Mouse (Mus musculus) kidney, postnatal 4 days (tissue): ENCODE results near the gene Elavl3.

ENCODE experiments used
- DNase-seq, 2 experiments: peaks; one replicate each; pipeline ENCODE4 v3.0.0; 2021; ENCODE audit warnings: mixed read lengths in 2 of 2

Elavl3 gene

DNA sequence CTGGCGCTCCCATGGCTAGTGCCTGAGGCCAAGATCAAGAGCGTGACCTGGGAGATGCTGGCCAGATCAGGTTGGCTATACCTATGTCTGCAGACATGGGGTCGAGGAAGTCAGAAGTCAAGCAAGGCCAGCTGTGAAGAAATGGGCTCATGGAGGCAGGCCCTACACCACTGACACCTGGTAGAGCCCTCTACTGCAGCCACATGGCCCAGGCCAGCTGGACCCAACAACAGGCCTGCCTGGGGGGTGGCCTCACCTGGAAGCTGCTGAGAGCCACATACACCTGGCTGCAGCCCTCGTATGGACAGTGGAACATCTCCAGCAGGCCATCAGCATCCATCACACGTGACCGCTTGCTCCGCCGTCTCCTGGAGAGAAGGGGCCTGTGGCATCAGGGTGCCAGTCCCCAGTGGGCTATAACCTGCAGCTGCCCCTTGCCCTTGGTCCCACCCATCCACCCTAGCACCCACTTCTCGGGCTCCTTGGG, 5.3 kb upstream of the Elavl3 start:
- no peak for DNase-seq

DNA sequence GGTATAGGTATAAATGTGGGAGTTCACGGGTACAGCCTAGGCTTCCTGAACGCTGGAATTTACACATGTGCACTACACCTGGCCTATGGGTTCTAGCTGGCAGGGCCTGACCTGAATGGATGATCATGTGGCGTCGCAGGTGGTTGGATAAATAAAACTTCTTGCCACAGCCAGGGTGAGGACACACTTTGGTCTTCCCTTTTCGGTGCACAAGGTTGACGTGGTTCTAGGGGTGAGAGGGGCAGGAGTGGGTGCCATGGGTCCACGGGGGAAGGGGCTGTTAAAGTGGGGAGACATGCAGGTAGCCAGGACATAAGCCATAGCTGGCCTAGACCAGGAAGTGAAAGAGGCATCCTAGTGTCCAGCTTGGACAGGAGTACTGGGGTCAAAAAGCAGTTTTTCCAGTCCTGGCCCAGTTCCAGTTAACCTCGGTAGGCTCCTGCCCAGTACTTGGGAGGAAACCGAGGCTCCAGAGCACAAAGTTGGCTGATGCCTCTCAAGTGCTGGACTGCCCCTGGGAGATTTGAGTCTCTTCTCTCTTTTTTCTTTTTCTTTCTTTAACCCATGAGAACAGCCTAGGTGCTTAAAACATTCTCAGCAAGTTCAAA, 4.6 kb upstream of the Elavl3 start:
- DNase-seq = no peak

DNA sequence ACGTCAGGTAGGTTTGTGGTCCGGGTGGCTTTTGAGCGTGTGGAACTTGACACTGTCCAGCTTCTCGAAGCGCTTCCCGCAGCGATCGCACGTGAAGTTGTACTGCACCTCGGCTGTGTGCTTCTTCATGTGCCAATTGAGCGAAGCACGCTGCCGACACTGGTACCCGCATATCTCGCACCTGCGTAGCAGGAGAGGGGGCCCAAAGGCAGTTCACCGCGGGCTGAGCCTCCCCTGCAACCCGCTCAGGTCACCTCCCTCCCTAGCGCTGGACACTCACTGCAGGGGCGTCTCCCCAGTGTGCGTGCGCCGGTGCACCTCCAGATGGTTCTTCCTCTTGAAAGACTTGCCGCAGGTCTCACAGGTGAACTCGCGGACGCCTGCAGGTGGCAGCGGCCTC, 3.9 kb upstream of the Elavl3 start:
- DNase-seq = no peak

DNA sequence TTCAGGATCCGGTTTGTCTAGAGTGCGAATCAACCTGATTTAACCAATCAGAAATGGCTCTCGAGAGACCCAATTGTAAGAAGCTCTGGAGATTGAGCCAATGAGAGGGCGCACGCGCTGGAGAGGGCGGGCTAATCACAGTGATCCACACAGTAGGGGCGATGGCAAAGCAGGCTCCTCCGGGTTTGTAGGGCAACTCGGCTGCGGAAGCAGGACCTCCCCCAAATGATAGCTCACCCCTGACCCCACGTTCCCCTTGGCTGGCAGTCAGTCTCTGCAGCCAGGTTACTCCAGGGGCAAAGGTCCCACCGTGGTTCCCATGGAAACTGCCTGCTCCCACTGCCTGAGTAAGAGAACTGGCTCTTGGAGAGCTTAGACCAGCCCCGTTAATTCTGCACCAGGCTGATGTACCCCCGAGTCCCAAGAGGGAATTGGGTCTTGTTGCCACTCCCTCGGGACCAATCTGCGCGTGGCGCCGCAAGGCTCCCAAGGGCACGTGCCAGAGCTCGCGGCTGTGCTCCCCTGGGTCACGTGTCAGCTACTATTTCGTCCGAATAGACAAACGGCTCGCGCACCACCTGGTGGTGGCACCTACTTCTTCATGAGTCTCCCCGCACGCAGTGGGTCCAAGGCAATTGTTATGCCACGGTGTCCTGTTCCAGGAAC, 2.7 kb upstream of the Elavl3 start:
- DNase-seq = peak; percentile 81 to 86

DNA sequence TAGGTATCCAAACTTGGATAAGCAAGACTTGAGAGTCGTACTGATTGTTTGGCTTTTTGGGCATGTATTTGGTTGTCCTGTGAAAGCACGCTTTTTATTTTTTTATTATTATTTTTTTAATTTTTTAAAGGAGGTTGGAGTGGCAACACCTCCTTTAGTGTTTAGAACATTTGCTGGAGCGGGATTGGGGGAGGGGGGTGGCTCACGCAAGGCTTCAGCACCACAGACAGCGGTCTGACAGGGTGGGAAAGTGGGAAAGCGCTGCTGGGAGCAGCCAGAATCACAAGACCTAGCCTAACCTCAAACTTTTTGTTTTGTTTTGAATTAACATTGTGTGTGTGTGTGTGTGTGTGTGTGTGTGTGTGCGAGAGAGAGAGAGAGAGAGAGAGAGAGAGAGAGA, 1.8 kb upstream of the Elavl3 start:
- peak; percentile 55 to 61 for DNase-seq

DNA sequence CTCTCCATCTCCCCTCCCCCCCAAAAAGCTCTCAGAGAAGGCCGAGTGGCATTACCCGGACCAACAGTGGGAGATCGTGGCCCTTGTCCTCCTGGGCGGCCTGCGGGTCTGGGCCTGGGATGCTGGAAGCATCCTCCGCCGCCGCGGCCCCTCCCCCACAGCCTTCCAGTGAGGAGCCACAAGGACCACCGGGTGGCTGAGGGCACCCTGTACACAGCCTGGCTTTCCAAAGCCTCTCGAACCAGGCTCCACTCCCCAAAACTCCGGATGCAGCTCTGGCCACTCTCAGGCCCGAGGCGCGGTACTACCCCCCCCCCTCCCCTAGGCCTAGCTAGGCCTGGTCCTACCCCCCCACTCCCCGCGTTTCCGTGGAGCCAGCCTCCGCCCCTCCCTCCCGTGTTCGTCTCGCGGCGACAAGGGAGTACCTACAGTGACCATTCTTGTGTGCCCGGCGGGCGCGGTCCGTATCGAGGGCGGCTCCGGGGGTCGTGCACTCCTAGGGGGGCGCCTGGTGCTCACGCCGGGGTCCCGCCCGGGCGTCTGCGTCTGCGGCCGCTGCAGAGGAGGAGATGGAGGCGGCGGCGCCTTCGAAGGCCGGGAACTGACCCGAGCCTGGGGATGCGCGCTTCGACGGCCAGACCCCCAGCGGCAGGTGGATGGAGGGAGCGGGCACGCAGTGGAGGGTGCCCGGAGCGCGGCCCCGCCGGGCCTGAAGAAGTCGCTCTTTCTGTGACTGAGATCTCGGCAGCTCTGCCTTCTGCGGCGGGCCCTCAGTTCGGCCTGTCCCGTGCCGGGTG, 464 bp downstream of the Elavl3 start:
- no peak for DNase-seq

DNA sequence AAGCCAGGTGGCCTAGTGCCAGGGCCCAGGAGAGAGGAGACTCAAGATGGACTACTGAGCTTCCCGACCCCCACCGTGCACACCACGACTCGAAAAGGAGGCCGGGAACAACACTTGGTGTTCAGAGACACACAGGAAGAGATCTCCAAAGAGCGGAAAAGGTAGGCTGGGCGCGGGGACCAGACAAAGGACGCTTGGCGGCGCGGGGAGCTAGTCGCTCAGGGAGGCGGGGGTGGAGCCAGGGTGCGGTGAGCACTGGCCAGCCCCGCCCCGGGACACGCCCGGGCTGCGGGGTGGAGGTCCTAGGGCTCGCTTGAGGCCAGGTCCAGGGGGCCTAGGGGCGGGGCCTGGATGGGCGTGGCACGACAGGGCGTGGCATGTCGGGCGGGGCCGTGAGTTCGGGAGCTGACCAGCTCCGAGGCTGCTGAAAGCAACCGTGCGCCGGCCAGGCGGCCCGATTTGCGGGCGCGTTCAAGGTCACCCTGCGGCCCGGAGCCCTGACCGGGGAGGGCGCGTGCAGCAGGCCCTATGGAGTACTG, 1.4 kb downstream of the Elavl3 start:
- peak; percentile 70 to 75 for DNase-seq

DNA sequence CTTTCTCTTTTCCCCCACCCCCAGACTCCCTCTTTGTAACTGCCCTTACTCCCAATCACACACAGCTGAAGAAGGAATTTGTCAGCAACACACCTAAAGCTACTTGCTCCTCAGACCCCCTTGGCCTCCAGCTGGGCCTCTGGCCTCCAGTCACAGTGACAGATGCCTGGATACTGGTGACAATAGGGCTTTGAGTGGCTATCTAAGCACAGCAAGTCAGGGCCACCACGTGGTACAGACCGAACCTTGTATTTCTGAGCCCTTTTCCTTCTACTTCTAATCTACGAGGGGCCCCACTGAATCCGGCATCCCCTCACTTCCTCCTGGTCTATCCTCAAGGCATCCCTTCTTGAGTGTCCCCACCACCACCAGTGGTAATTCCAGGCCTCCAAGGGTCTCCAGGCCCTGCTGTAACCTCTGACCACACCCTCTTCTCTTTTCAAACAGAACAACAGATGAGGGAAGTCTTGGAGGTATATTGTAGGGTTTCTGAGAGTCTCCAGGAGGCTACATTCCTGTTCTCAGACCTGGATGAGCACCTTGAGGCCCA, 2.0 kb downstream of the Elavl3 start:
- DNase-seq = no peak

DNA sequence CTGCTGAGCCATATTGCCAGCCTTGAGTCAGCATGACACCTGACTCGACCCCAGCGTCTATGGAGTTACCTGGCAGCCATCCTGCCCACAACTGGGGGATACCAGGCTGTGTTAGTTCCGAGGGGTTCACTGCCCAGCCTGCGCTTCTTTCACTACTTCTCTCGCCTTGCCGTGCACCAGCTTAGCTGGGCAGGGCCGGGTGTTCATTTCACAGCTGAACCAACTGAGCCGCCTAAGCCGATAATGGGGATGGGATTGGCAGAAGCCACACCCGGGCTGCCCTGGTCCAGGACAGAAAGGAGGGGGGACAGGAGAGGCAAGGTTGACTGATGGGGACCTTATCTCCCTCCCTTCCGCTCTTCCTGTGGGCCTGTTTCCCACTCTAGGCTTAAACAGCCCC, 2.5 kb downstream of the Elavl3 start:
- no peak for DNase-seq

DNA sequence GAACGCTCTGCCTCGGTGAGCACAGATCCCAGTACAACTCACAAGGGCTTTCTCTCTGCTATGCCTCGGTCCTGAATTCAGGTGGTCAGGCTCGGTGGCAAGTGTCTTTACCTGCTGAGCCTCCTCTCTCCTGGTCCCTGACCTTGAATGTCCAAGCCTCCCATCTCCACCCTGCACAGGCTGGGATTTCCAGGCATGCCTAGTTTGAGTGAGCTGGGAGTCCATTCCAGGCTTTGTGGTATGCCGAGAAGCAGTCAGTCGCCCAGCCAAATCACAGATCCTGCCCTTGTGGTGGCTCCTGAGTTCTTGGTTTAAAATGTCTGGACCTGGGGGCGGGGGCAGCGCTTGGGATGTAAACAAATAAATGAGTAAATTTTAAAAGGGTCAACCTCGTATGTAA, 4.5 kb downstream of the Elavl3 start:
- no peak for DNase-seq

DNA sequence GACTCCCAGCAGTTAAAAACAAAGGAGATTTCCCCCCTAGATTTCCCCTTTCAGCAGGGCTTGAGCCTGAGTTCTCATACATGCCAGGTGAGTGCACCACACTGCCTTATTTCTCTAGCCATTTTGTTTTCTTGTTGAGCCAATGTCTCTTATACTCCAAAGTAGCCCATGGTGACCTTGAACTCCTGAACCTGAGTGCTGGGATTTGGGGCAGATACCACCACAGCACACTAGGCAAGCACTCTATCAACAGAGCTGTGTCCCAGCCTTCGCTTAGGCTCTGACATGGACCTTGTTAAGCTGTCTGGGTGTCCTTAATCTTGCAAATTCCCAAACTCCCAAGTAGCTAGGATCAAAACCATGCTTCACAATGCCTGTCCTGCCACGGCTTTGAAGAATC, 10.0 kb downstream of the Elavl3 start:
- no peak for DNase-seq

DNA sequence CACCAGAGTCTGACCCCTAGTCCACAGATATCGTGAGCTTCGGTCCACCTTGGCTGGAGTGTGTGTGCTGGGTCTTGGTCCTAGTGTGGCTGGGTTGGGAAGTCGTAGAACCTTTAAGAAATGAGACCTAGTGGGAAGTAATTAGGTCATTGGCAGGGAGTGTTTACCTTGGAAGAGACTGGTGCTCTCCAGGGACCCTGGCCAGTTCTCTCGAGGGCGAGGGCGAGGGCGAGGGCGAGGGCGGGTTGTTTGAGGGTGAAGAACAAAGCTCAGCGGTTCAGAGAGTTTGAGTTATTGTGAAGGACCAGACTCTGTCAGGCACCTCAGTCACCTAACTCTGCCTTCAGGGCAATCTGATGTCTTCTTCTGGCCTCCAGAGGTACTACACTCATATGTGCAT, 14.0 kb downstream of the Elavl3 start:
- DNase-seq = no peak

DNA sequence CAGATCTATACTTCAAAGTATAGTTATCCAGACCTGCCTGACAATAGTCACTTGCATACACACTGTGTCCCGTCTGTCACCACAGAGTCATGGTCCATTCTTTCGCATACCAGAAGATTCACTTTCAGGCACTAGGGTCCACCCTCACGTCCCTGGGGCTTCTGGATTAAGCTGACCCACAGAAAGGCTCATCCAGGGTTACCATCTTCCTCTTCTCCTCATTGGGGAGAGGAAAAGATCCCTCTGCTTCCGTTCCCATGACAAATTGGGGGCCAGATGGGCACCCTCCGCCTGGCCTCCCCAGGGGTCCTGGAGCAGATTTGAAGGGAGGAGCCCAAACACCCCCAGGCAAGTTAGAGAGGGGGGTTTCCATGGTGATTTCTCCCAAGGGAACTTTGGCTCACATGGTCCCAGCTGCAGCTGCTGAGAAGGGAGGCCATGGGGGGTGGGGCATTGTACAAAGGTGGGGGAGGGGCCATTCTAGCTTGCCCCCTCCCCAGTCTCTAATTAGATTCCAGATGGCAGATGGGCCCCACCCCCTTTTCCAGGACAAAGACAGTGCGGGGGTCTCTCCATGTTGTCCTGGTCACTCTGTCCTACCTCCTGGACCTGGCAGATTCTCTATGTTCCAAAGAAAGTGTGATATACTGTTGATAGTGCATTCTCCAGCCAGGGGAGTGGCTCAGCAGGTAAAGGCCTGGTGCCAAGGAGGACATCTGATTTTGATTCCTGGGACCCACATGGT, 16.4 kb downstream of the Elavl3 start:
- no peak for DNase-seq

DNA sequence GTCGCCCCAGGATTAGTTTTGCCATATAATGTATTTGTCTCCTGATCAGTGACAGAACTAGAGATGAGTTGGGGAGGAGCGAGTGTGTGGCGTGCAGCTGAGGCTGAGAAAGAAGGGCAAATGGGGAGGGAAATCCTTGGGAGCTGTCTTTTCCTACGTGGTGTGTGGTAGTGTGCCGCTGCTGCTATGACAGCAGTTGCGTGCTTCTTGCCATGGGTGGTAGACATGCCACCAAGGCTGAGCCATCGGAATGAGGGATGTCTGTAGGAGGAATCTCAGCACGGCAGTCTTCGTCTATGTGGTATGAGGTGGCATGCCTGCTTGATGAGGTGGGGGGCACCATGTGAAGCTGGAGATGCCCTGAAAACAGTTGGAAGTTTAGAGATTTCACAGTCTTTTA, 21.4 kb downstream of the Elavl3 start:
- DNase-seq = no peak

DNA sequence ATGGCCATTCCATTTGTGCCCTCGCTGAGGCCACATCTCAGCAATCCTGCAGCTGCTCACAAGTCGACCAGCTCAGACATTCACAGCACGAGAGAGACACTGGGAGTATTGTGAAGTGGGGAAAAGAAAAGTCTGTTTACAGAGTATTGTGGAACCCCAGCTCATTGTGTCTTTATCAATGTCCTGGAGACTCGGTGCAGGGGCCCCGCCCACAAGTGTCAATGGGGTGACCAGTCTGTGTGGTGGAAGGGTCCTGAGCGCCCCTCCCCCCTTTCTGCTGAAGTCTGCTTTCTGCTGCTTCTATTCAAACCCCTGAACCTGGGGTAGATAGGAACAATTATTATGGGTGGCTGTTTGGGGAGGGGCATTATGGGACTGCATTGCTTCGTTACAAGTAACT, 23.4 kb downstream of the Elavl3 start:
- DNase-seq = no peak

DNA sequence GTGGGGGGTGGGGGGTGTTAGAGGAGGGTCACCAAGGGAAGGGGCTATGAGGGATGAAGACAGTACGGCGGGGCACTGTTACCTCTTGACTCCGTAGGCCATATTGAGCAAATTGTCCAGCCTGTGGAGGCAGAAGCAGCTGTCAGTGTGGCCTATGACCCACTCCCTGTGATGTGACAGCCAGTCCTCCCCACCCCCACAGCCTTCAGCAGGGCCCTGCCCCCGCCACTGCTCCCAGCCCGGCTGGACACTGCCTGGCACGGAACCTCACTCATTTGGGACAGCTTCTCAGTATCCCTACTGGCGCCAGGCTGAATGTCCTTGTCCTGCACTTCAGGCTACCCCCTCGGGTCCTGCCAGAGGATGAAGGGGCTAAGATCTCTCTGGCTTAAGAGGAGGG, 27.2 kb downstream of the Elavl3 start:
- peak; percentile 24 to 31 for DNase-seq

DNA sequence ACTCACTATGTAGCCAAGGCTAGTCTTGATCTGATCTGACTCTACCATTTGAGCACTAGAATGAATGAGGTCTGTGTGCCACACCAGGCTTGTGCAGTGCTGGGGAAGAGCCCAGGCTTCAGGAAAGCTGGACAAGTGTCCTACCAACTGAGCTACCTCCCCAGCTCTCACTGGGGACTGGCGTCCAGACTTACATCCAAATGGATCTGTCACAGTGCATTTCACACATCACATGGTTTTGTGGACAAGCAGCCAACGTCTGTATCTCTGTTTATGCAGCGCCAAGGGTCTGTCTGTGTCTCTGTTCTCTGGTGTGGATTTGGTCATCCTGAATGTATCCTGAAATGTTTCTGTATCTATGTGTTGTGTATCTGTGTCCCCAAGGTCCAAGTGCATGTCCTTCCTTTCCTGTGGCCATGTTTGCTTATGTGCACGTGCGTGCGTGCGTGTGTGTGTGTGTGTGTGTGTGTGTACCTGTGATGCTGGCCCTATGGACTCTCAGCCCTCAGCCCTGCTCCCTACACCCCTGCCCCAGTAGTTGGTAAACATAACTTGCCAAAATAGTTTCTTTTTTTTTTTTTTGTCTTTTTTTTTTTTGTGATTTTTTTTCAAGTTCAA, 34.5 kb downstream of the Elavl3 start:
- DNase-seq = no peak

DNA sequence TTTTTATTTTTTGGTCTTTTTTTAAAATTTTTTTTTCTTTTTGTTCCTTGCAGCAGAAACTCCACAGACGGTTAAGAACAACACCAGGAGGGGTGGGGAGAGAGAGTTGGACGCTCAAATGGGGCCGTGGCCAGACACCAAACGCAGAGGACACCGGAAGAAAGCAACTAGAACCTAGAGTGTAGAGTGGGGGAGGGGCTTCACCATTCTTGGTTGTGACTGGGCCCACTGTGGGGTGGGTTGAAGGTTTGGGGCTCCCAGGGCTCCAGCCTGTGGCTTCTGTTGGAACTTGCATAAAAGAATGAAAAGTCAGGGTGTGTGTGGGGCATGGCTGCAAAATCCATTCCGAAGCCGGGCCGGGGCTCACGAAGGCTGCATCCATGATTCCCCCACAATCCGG, 35.6 kb downstream of the Elavl3 start:
- peak in 1 of 2 experiments; percentile 19 for DNase-seq

DNA sequence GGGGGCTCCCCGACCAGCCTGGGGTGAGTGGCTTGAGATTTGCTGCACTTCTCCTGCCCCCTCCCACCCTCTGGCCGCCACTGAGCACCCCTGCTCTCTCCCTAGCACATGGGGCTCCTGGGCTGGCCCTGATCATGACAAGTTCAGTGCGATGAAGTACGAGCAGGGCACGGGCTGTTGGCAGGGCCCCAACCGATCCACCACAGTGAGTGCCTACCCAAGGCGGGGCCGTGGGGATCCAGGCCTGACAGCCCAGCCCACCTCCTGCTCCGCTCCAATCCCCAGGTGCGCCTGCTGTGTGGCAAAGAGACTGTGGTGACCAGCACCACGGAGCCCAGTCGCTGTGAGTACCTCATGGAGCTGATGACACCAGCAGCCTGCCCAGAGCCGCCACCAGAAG, 39.1 kb downstream of the Elavl3 start:
- no peak for DNase-seq

DNA sequence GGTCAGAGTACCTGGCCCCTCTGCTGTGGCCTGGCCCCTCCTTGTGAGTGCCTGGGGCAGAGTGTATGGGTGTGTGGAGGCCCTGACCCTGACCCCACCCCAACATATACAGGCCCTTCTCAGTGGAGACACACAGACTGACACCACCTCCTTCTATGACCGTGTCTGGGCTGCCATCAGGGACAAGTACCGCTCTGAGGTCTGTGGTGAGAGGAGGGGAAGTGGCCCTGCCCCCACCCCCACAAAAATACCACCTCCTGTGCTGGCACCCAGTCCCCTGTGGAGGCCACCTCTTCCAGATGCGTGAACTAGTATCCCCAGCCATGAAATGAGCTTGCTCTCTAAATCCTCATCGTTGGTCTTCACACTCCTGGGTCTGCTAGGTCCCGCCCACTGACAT, 40.8 kb downstream of the Elavl3 start:
- DNase-seq = no peak

DNA sequence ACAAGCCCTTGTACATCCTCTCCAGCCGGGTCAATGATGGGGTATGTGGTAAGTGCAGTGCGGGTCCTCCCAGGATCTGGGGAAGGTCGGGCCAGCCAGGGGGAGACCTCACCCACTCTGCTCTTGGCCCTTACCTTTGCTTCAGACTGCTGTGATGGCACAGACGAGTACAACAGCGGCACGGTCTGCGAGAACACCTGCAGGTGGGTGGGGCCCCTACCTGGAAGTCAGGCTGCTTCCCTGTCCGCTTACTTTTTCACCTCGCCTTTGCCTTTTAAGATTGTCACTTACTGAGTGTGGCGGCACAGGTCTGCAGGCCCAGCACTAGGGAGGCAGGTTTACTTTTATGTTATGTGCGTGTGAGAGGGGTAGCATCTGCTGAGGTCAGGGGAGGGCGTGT, 47.3 kb downstream of the Elavl3 start:
- no peak for DNase-seq

DNA sequence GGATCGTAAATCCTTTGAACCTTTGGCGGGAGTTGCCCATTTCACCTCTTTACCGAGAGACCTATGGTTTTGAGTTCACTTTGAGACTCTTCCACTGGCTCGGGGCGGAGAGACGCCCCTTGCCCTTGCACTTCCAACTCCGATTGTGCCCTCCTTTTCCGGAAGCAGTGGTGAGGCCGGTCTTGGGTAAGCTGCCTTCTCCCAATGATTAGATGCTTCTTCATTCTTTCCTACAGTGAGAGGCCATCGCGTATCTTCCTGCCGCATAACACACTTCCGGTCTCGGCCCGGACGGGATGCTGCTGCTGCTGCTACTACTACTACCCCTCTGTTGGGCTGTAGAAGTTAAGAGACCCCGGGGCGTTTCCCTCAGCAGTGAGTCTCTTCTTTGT, 48.7 kb downstream of the Elavl3 start:
- peak; percentile 56 to 78 for DNase-seq
